Mouse (Mus musculus): ENCODE results near the gene Lhx2.

Lhx2 gene

DNA sequence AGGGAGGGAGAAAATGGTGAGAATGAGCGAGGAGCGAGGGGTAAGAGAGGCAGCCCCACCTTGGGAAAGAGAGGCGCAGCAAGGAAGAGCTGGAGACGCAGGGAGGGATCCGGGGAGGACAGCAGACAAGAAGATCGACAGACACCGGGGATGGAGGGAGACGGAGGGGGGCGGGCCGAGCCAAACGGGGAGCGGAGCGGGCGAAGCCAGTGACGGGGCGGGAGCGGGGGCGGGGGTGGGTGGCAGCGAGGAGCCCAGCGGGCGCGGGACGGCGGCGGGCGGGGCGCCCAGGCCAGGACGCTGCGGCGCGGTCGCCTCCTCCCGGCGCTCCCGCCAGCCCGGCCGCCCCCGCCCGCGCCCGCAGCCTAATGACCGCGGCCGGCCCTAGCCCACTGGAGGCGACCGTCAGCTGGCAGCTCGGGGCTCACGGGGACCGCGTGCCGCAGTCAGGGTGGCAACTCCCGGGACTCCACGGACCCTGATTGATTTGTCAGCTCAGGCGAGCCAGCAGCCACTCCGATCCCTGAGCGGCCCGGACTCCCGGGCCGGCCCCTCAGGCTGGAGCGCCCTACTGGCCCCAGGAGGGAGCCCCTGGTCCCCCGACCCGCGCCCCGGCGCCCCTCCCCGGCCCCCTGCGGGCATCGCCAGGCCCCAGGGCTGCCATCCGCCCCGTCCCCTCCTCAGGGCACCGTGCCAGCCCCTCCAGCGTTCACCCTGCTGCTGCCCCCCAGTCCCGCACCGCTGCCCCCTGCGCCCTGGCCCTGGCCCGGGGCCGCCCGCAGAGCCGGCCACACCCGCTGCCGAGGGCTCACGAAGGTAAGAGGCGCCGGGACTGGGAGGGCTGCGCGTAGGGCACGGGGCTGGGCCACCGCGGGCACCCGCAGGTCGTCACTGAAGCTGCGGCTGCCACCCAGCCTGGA lies at the start of gene Lhx2:
Lhx2 (plus strand) TSS at position 292 of the 920 bp plus-strand sequence.
- peak; percentile 22 for DNase-seq

DNA sequence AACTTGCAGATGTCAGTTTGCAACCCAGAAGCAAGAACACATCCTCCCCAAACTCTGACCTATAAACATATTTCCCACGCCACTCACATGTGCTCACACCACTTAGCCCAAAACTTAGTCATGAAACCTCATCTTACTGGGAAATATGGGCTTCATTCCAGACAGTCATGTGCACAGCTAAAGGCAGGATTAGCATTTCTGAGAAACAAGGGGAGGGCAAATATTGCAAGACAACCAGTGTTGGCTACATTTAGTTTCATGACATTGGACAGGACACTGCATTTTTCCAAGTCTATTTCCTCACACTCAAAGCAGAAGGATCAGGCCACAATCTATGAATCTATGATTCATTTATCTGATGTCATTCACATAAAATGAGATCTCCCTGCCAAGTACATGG lies 47.6 kb upstream of the Lhx2 start:
- DNase-seq = no peak

DNA sequence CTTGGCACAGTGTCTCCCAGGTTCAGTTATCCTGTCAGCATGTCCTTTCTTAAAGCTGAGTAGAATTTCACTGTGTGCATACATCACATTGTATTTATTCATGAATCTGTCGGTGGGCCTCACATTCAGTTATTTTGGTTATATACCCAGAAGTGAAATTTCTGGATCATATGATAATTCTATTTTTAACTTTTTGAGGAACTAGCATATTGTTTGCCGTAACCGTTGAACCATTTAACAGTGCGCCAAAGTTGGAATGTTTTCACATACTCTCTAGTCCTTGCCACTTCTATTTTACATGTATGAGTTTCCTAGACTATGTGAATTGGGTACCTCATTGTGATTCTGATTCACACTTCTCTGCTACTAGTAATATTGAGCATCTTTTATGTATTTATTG lies 43.1 kb upstream of the Lhx2 start:
- DNase-seq = no peak

DNA sequence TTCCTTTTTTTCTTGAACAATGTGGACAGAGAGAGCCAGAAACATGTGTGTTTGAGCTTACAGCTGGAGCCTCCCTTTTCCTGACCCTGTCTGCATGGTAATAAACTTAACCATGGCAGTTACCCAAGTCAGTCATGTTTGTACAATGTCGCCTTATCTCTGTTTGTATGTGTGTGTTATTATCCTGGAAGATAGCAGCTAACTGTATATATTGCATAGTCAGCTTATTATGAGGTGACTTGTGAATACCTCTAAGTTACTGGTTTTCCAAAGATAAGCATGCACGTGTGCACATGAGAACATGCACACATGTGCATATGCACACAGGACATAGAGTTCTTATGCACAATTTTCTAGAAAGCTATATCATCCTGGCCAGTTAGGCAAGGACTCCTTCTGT lies 38.1 kb upstream of the Lhx2 start:
- DNase-seq = no peak

DNA sequence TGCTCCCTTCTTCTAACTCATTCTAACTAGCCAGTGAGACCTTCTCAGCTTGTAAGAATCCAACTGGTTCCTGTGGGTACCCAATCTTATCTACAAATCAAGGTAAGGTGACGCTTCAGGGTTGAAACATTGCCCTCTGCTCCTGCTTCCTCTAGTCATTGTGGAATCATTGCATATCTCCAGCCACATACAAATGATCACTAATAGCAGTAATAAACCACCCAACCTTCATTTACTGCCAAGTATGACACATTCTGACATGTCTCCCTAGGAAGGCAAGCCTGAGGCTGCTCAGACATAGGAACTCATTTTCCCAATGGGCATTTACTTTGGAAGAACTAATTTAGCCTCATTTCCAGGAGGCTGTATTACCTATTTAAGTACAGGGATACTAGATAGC lies 33.9 kb upstream of the Lhx2 start:
- DNase-seq = no peak

DNA sequence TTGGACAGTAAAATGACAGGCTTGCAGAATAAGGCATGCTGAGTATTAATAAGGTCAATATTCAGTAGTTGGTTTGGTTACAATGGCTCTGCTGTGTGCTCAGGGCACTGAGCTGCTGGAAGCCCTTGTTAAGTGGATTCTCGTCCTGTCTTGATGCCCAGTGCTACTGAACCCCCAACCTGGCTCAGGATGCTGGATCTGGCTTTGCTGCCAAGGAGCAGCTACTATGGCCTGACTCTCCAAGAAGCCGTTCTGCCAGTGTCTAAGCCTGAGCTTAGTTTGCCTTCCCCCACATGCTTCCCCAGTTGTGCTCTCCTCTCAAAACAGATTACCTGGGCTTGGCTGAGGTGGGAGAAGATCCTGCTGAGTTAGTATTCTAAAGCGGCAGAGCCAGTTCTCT lies 26.2 kb upstream of the Lhx2 start:
- no peak for DNase-seq

DNA sequence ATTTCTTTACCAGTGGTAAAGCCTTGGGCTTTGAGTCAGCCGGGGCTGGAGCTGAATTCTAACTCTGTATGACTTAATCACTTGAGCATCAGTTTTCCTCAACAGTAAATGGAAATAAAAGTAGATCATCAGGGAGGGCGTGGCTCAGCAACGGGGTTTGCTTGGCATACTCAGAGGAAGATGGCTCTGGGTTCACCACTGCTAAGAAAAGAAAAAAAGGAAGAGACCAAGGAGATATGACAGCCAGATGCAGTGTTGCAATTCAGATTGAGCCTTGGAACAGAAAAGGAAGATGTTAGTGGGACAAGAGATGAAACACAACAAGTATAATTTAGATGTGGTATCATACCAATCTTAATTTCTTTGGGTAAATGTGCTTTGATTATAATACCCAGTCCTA lies 25.7 kb upstream of the Lhx2 start:
- no peak for DNase-seq

DNA sequence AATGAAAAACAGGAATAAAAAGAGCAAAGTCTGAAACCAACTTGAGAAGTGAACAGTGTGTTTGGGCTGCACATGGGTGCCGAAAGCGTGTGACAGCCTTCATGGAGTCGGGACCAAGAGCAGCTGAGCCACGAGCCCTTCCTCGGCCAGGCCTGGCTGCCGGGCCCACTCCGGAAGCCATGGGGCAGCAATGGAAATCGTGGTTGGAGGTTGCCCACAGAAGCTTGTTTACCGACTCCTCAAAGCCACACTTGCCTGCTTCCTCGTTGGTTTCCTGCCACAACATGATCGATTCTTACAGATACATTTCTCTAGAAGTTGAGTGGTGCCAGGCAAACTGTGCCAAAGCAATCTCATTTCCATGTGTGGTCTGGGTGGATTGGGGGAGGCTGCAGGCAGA lies 20.0 kb upstream of the Lhx2 start:
- no peak for DNase-seq

DNA sequence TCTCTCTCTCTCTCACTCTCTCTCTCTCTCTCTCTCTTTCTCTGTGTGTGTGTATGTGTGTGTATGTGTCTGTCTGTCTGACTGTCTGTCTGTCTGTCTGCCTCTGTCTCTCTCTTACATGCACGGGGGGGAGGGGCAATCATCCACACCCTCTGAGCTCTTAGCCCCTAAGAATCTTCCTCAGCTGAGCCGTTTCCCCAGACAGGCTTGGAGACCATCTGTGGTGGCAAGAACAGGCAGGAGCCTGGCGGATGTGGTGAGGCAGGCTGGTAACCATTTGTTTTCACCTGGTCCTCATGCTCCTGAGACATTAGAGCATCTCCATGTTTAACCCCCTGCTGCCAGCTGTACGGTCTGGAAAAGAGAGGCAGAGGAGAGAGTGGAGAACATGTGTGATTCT lies 18.2 kb upstream of the Lhx2 start:
- no peak for DNase-seq

DNA sequence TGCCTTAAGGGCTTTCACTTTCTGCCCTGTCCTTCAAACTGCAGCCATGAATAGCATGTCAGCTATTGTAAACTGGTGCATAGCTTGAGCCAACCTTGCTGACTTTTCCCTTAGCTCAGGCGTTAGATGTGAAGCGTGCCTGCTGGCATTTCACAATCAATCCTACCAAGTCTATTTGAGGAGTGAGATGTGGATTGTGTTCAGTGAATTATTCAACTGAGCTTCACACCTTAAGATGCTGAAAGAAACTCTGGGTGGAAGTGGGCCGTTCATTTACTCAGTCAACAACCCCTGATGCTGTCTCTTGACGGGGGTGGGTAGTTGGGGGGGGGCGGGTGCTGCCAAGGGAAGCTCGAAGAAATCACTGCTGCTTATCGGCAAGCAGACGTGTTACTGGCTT lies 15.7 kb upstream of the Lhx2 start:
- no peak for DNase-seq

DNA sequence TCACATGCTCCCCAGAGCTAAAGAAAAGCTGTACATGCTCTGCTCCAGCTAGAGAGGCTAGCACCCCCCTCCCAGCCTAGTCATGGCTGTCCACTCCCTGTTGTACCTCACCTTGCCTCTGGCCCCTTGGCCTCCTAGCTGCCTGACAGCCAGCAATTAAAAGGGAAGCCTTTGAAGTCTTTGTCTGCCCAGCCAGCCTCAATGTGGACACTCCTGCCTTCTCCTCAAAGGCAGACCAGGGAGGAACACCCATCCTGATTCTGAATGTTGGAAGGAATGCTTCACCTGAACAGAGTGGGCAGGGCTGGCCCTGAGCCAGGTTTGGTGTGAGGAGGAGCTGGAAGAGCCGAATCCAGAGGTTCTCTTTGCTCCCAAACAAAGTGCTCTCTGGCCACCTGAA lies 12.4 kb upstream of the Lhx2 start:
- no peak for DNase-seq

DNA sequence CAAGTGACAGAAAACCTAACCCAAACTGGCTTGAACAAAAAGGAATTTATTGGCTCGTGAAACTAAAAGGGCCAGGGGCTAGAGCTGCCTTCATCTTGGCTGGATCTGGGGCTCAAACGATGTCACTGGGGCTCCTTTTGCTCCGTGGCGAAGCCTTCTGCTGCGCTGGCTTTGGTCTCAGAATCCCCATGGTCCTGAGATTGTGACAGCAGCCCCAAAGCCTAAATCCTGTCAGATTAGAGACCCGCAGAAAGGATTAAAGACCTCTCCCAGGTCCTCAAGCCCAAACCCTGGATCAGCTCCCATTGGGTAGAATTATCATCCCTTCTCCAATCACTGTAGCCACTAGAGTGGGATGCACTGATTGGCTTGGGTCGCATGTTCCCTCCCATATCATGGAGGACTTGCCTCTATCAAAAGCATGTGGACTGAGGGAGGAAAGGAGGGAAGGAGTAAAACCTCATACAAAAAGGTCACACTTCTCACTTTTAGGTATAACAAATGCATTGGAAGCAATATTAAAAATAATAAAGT lies 5.4 kb upstream of the Lhx2 start:
- no peak for DNase-seq

DNA sequence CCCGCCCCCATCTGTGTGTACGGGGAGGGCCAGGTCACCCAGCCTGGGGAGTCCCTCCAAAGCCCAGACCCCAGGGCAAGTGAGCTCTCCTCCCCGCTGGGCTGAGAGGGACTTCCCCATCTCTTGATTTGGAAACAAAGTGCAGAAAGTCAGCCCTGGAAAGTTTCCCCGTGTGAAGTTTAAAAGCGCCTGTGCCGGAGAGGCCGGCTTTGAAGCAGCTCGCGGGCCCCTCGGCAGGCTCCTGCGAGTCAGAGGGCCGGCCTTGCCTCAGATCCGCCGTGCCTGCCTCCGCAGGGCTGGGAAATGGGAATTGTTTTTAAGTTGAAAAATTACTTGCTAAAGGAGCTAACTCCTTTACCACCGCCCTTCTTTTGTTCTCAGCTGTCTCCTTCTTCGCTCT lies 2.5 kb upstream of the Lhx2 start:
- no peak for DNase-seq

DNA sequence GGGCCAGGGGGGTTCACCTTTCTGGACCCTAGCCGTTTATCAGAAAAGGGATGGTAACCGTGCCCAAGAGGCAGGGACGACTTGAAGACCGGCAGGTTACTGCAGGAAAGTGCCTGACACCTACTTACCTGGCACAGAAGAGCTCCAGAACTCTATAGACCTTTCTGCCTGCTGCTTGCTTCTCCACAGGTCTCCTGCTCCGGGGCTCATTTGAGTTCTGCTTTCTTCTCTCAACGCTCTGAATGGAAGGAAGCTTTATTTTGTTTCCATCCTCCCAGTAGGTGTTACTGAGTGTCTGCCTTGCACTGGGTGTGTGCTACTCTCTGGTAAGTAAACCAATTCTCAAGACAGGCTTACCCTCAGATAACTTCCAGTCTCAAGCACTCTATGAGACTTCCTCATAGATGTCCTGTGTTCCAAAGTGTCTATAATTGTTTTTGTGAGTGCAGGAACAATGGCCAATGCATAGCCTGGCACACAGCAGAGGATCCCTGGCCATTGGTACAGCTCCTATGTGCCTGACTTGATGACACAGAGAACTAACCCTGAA lies 1.9 kb upstream of the Lhx2 start:
- DNase-seq = no peak

DNA sequence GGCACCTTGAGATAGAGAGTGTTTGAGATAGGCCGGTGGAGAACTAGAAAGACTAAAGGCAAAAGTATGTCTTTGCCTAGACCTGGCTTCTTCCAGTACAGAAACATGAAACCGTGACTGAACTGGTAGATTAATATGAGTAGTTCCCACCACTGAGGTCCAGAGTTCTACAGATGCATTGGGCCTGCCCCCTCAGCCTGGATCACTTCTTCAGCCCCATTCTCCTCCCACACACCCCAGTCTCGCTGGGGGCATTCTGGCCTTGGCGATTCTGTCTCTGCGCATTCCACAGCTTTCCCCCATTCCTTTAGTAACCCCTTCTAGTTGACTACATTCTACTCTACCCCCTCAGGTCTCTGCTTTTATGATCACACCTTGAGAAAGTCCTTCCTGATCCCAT lies 1.4 kb upstream of the Lhx2 start:
- no peak for DNase-seq

DNA sequence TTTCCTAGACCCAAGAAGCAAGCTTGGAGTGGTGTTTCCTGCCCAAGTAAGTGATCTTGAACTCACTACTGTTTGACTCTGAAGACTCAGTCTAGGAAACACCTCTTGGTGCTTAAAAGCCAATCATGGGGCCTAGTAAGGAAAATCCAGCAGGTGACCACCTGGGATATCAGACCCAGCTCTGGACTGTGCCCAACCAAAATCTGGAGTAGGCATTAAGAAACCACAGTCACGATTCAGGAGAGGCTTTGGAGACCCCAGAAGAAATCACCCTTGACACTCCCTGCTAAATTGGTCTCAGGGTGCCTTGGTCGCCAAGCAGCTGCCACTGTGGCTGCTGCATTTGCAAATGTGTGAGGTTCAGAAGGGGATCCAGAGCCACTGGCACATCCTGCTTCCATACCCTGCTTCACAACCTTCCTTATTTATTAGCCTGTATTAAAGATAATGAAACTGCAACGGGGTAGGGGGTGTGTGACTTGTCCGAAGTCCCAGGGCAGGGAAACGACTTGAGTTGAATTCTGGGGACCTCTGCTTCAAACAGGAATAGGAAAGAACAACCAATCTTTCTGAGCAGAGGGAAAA lies 641 bp upstream of the Lhx2 start:
- no peak for DNase-seq

DNA sequence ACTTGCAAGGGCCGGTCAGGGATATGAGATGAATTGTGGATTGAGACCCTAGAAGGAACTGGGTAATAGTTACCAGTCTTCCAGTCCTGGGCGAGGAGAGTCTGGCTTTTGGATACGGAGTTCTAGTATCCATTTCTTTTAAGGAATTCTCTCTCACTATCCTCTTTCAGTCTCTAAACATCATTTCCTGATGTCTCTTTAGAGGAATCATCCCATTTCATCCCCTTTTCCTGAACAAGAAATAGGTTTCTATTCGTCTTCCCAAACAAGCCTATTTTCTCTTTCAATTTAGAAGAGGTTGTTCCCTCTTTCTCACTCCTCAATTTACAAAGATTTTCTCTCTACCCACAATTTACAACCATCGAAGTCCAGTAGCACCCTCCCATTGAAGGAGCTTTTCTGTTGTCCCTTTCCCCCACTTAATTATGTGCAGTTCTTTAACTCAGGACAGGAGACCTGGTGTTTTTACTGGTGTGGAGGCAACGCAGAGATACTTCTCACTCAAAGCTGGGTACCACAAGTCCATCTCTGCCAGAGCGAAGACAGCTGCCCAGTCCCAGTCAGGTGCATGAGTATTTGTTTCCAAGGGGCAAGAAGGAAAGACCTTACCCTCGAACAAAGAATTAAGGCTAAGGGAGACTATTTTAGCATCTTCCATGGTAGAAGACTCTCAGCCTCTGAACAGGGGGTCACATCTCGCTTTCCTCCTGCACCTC lies 987 bp downstream of the Lhx2 start:
- DNase-seq = no peak

DNA sequence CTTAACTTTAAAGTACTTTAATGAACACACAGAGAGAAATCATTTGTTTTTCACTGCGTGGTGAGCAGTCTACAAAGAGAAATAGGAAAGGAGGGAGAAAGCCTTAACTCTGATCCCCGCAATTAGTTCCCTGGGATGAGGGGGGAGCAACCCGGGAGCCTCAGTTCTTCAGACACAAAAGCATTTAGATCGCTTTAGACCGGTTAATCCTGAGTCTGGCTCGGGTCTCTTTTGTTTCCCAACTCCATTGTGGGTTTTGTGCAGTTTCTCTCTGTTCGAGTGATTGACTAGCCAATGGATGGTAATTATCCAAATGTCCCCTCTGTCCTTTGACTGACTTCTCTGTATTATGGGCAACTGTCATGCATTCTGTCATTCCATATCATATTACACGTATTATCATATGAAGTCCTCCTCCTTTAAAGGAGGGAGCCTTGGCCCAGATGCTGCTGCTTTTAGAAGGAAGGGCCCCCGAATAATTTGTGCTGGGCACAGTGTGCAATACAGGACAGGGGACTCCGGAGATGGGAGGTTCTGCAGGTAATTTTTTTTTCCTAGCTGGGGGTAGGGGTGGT lies 1.6 kb downstream of the Lhx2 start:
- no peak for DNase-seq

DNA sequence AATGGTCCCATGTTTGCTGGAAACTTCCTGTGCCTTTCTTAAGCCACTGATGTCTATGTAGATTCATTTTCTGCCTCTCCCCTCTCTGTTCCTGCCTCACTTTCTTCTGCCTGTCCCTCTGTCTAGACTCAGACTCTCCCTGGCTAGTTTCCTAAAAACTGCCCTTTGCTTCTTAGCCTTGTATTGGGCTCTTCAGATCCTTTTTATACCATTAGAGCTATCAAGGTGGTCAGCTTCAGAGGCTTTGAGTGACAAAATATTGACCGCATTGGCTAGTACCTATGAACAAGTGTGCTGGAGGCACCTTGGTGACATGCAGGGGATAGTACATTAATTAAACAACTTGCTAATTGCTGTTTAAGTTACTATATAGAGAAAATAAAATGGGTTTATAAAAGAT lies 4.5 kb downstream of the Lhx2 start:
- DNase-seq = no peak

DNA sequence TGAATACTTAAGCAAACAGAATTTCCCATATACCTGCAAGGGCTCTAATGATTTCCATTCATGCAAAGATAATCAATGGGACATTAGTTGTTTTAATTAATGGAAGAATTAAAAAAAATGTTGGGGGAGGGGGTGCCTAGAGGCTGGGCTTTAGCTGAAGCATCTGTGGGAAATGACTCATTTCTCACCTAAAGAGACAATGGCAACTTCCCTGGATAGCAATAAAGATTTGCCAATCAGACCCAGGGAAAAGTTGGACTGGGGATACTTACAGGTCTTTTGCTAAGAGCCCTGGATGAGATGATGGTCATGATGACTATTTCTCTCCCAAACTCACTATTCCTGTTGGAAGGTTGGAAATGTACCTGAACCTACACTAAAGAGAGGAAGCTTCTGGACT lies 5.6 kb downstream of the Lhx2 start:
- DNase-seq = no peak

DNA sequence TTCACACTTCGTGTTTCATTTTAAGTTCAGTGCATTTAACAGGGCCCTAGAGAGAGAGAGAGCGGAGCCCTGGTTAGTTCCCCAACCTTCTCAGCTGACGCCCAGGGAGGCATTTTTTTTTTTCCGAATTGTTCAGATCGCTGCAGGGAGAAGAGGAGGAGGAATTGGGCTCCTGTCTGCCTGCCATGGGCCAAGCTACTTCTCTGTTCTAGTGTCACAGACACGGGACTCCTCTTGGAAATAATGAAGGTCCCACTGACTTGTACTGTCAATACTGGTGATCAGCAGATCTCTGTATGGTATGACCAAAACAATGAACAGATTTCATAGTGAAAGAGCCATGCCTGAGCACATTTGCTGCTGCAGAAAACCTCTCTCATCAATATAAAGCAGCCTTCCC lies 7.3 kb downstream of the Lhx2 start:
- DNase-seq = no peak

DNA sequence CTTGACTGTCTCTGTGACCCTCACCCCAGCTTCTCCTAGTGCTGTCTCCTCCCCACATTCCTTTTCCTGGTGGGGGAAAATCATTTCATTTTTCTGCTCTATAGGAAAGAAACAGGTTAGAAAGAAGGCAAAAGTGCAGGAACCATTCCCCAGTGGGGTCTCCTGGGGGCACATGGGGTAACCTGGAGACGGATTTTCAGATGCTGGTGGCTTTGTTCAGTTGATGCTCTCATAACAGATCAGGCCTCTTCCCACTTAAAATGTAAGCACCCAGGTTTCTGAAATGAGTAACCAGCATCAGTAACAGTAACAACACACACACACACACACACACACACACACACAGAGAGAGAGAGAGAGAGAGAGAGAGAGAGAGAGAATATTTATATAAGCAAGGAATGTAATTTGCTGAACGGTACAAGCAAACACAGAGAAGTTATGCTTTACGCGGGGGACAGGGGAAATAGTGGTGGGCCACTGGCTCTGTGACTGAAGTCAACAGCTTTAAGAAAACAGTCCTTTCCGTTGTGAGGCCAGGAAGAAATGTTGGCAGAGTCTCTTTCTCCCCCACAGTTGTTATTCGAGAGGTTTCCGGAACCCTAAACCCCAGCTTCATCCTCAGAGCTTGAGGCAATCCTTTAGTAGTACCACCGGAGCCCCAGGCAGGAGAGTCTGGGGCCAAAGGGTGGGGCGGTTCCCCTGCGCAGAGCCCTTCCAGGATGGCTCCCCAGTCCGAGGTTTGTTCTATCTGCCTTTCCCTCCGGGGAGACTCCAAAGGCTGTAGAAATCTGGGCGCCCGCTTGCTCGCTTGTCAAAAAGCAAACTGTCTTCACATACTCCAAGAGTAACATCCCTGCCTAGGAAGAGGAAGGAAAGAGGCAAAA lies 8.0 kb downstream of the Lhx2 start:
- no peak for DNase-seq
